Mouse (Mus musculus): ENCODE measurements around the gene Tenm4. TPM values are rescaled to one million over a fixed set of nuclear protein-coding genes. Genes with fewer than 3 reads are reported as not detected.
A peak's percentile ranks its signal among the peaks of the same experiment; 100 is the strongest.

The Tenm4 gene
- polyA plus RNA-seq, 2 experiments, result 0.11 to 0.28 TPM

GRCm38 (mm10) chr7:96551809-96552208, 380.8 kb downstream of the Tenm4 start:
- ATAC-seq (ENCODE audit: insufficient read depth), result no peak
- no peaks in the 10 kb centered on the region for H3K36me3 ChIP-seq (replicated peaks; ENCODE audit: control insufficient read depth, insufficient read depth, low read depth)
- H3K27ac ChIP-seq, result no peak overlapping the region
- H3K9me3 ChIP-seq (ENCODE audit: control insufficient read depth, low read length), result no peaks in the 10 kb centered on the region
- H3K4me2 ChIP-seq (ENCODE audit: low read depth), result no peak overlapping the region
- H3K27me3 ChIP-seq (ENCODE audit: control insufficient read depth, insufficient read depth, low read length), result no peaks in the 10 kb centered on the region
- WGBS (ENCODE audit: insufficient replicate concordance), result 39% methylated on average over 4 of the region's 4 CpGs
- TF ChIP-seq EP300 (IDR thresholded peaks at IDR 0.05; ENCODE audit: low read depth) (no peak), CTCF (IDR thresholded peaks at IDR 0.05; ENCODE audit: low read depth) (no peak)
- no peak overlapping the region for H3K4me3 ChIP-seq (ENCODE audit: insufficient read depth in 1 of 2, low read depth in 2 of 2, low read length in 2 of 2)
- DNase-seq (ENCODE audit: low read depth in 3 of 3, low spot score in 3 of 3), result no peak
- H3K9ac ChIP-seq (replicated peaks), result no peak overlapping the region
- H3K4me1 ChIP-seq (replicated peaks; ENCODE audit: control insufficient read depth in 2 of 2, insufficient read depth in 2 of 2, low read length in 1 of 2), result no peaks in the 10 kb centered on the region

- DNase-seq (ENCODE audit: low read depth in 3 of 3, low spot score in 3 of 3), result no peak
- H3K9me3 ChIP-seq (ENCODE audit: control insufficient read depth, low read length), result no peaks in the 10 kb centered on the region
- 52% methylated on average over 7 of the region's 7 CpGs for WGBS (ENCODE audit: insufficient replicate concordance)
- H3K36me3 ChIP-seq (replicated peaks; ENCODE audit: control insufficient read depth, insufficient read depth, low read depth), result no peaks in the 10 kb centered on the region
- no peaks in the 10 kb centered on the region for H3K27me3 ChIP-seq (ENCODE audit: control insufficient read depth, insufficient read depth, low read length)
- H3K9ac ChIP-seq (replicated peaks), result no peak overlapping the region
- no peak overlapping the region for H3K4me3 ChIP-seq (ENCODE audit: insufficient read depth in 1 of 2, low read depth in 2 of 2, low read length in 2 of 2)
- no peak for ATAC-seq (ENCODE audit: insufficient read depth)
- no peaks in the 10 kb centered on the region for H3K4me1 ChIP-seq (replicated peaks; ENCODE audit: control insufficient read depth in 2 of 2, insufficient read depth in 2 of 2, low read length in 1 of 2)
- TF ChIP-seq EP300 (IDR thresholded peaks at IDR 0.05; ENCODE audit: low read depth) (no peak), CTCF (IDR thresholded peaks at IDR 0.05; ENCODE audit: low read depth) (no peak)
- H3K27ac ChIP-seq, result no peak overlapping the region
- H3K4me2 ChIP-seq (ENCODE audit: low read depth), result no peak overlapping the region
Observed at GRCm38 (mm10) chr7:96552292-96552860, 381.3 kb downstream of the Tenm4 start.

GRCm38 (mm10) chr7:96554277-96554690, 383.2 kb downstream of the Tenm4 start:
- Histone ChIP-seq H3K4me2 (ENCODE audit: low read depth) (no peak overlapping the region), H3K4me1 (replicated peaks; ENCODE audit: control insufficient read depth in 2 of 2, insufficient read depth in 2 of 2, low read length in 1 of 2) (no peaks in the 10 kb centered on the region), H3K27ac (no peak overlapping the region), H3K27me3 (ENCODE audit: control insufficient read depth, insufficient read depth, low read length) (no peaks in the 10 kb centered on the region), H3K9ac (replicated peaks) (no peak overlapping the region), H3K36me3 (replicated peaks; ENCODE audit: control insufficient read depth, insufficient read depth, low read depth) (no peaks in the 10 kb centered on the region), H3K4me3 (ENCODE audit: insufficient read depth in 1 of 2, low read depth in 2 of 2, low read length in 2 of 2) (no peak overlapping the region), H3K9me3 (ENCODE audit: control insufficient read depth, low read length) (no peaks in the 10 kb centered on the region)
- DNase-seq (ENCODE audit: low read depth in 3 of 3, low spot score in 3 of 3), result no peak
- WGBS (ENCODE audit: insufficient replicate concordance), result 28% methylated on average over 6 of the region's 6 CpGs
- ATAC-seq (ENCODE audit: insufficient read depth), result no peak
- TF ChIP-seq CTCF (IDR thresholded peaks at IDR 0.05; ENCODE audit: low read depth) (peak; percentile 69), EP300 (IDR thresholded peaks at IDR 0.05; ENCODE audit: low read depth) (no peak)

- no peak for DNase-seq (ENCODE audit: low read depth in 3 of 3, low spot score in 3 of 3)
- ATAC-seq (ENCODE audit: insufficient read depth), result no peak
- Histone ChIP-seq H3K27me3 (ENCODE audit: control insufficient read depth, insufficient read depth, low read length) (no peaks in the 10 kb centered on the region), H3K4me1 (replicated peaks; ENCODE audit: control insufficient read depth in 2 of 2, insufficient read depth in 2 of 2, low read length in 1 of 2) (no peaks in the 10 kb centered on the region), H3K27ac (no peak overlapping the region), H3K4me2 (ENCODE audit: low read depth) (no peak overlapping the region), H3K9me3 (ENCODE audit: control insufficient read depth, low read length) (no peaks in the 10 kb centered on the region), H3K36me3 (replicated peaks; ENCODE audit: control insufficient read depth, insufficient read depth, low read depth) (no peaks in the 10 kb centered on the region), H3K4me3 (ENCODE audit: insufficient read depth in 1 of 2, low read depth in 2 of 2, low read length in 2 of 2) (no peak overlapping the region), H3K9ac (replicated peaks) (no peak overlapping the region)
- 33% methylated on average over 5 of the region's 5 CpGs for WGBS (ENCODE audit: insufficient replicate concordance)
- TF ChIP-seq EP300 (IDR thresholded peaks at IDR 0.05; ENCODE audit: low read depth) (no peak), CTCF (IDR thresholded peaks at IDR 0.05; ENCODE audit: low read depth) (no peak)
Observed at GRCm38 (mm10) chr7:96555294-96555693, 384.2 kb downstream of the Tenm4 start.

- H3K4me2 ChIP-seq (ENCODE audit: low read depth), result no peak overlapping the region
- TF ChIP-seq CTCF (IDR thresholded peaks at IDR 0.05; ENCODE audit: low read depth), result no peak
- H3K27ac ChIP-seq, result no peak overlapping the region
- DNase-seq (ENCODE audit: low read depth in 3 of 3, low spot score in 3 of 3) (no peak), ATAC-seq (ENCODE audit: insufficient read depth) (no peak)
- no peaks in the 10 kb centered on the region for H3K9me3 ChIP-seq (ENCODE audit: control insufficient read depth, low read length)
- no peaks in the 10 kb centered on the region for H3K27me3 ChIP-seq (ENCODE audit: control insufficient read depth, insufficient read depth, low read length)
- H3K4me1 ChIP-seq (replicated peaks; ENCODE audit: control insufficient read depth in 2 of 2, insufficient read depth in 2 of 2, low read length in 1 of 2), result no peaks in the 10 kb centered on the region
- WGBS (ENCODE audit: insufficient replicate concordance), result 56% methylated on average over 5 of the region's 5 CpGs
- no peak overlapping the region for H3K4me3 ChIP-seq (ENCODE audit: insufficient read depth in 1 of 2, low read depth in 2 of 2, low read length in 2 of 2)
- no peaks in the 10 kb centered on the region for H3K36me3 ChIP-seq (replicated peaks; ENCODE audit: control insufficient read depth, insufficient read depth, low read depth)
- no peak overlapping the region for H3K9ac ChIP-seq (replicated peaks)
Observed at GRCm38 (mm10) chr7:96556756-96557155, 385.7 kb downstream of the Tenm4 start.

Measured in liver, embryonic 14.5 days (tissue).